ENCODE assay signal across 10 mouse cellular contexts in the genomic region with DNA sequence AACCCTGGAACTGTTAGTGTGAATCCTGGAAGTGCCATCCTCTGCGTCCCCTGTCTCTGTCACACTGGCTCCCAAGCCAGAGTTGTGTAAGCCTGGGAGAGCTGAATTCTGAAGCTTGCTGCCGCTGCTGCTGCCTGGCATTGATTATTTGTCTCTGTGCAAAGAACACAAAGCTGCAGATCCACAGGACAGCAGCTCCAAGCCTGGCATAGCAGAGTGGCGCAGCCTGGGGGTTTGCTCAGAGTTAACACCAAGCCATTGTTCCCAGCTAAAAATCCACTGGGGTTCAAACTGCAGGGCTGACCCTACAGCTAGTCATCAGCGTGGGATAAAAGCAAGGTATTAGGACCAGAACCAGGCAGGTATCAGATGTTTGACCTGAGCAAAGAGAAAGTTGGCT.
A peak's percentile ranks its signal among the peaks of the same experiment; 100 is the strongest.
DNase-seq lines count a peak whose midpoint lies in the region; ATAC-seq and TF ChIP-seq lines count a peak whose summit lies in the region.
"Had no signal": no experiment of that assay in that cellular context is flagged by ENCODE, and none has a peak within 500 bp of the region (broad histone marks: within the 10 kb centered on the region; RNA-seq: fewer than 3 reads in every experiment).

No protein-coding gene starts in this region.

- no peak for TF ChIP-seq EP300 in heart, adult 2 months (IDR thresholded peaks at IDR 0.05; ENCODE audit: insufficient read depth, low read depth, low read length)
- no peak for TF ChIP-seq EP300 in liver, postnatal 0 days (IDR thresholded peaks at IDR 0.05; ENCODE audit: low read depth)

- no peak overlapping the region for H3K4me2 ChIP-seq in heart, embryonic 16.5 days (ENCODE audit: low read depth, low read length)
- no peak overlapping the region for H3K4me2 ChIP-seq in liver, postnatal 0 days (ENCODE audit: low read depth, low read length)
- H3K4me2 ChIP-seq in hindbrain, embryonic 15.5 days: no peak overlapping the region
- no peak overlapping the region for H3K4me2 ChIP-seq in midbrain, embryonic 16.5 days (ENCODE audit: low read length)
- H3K4me2 ChIP-seq: intestine, embryonic 15.5 days; limb, embryonic 15.5 days had no signal

- no peaks in the 10 kb centered on the region for H3K27me3 ChIP-seq in heart, embryonic 16.5 days (ENCODE audit: control insufficient read depth, insufficient read depth, low read length)
- no peaks in the 10 kb centered on the region for H3K27me3 ChIP-seq in heart, adult 2 months (ENCODE audit: control insufficient read depth, insufficient read depth, low read length)
- no peaks in the 10 kb centered on the region for H3K27me3 ChIP-seq in liver, postnatal 0 days (ENCODE audit: insufficient read depth, low read length)
- H3K27me3 ChIP-seq in hindbrain, embryonic 15.5 days: no peaks in the 10 kb centered on the region
- H3K27me3 ChIP-seq in midbrain, embryonic 16.5 days (ENCODE audit: control insufficient read depth, insufficient read depth, low read depth, low read length): 0 out of 2 replicates have a peak, but pooled peaks cover 2% of the 10 kb centered on the region
- H3K27me3 ChIP-seq: intestine, embryonic 15.5 days; limb, embryonic 15.5 days; midbrain, embryonic 12.5 days had no signal

- 0 out of 2 replicates have a peak, but pooled peaks have one; percentile 5 for ATAC-seq in heart, embryonic 16.5 days (replicated peaks; ENCODE audit: extremely low read depth, insufficient read depth, low FRiP score)
- ATAC-seq in liver, postnatal 0 days: no peak
- ATAC-seq in hindbrain, embryonic 15.5 days (ENCODE audit: low FRiP score, low read depth): peak; percentile 46; the same call in 1 of the 2 replicates
- ATAC-seq in midbrain, embryonic 16.5 days: peak; percentile 37
- no peak for ATAC-seq in erythroblast, adult 5-6 weeks (replicated peaks; ENCODE audit: low FRiP score, poor library complexity, severe bottlenecking)

- H3K27ac ChIP-seq in heart, embryonic 16.5 days (ENCODE audit: low read length): no peak overlapping the region
- H3K27ac ChIP-seq in heart, adult 2 months: no peak overlapping the region
- H3K27ac ChIP-seq in liver, postnatal 0 days (ENCODE audit: low read depth): no peak overlapping the region
- H3K27ac ChIP-seq in hindbrain, embryonic 15.5 days (replicated peaks): no peak overlapping the region
- no peak overlapping the region for H3K27ac ChIP-seq in midbrain, embryonic 16.5 days (ENCODE audit: low read length)
- H3K27ac ChIP-seq: intestine, embryonic 15.5 days; limb, embryonic 15.5 days; midbrain, embryonic 12.5 days had no signal

- no peaks in the 10 kb centered on the region for H3K9me3 ChIP-seq in heart, embryonic 16.5 days (replicated peaks; ENCODE audit: control insufficient read depth, low read length)
- no peaks in the 10 kb centered on the region for H3K9me3 ChIP-seq in liver, postnatal 0 days (ENCODE audit: low read length)
- no peaks in the 10 kb centered on the region for H3K9me3 ChIP-seq in hindbrain, embryonic 15.5 days
- H3K9me3 ChIP-seq in midbrain, embryonic 16.5 days (replicated peaks; ENCODE audit: control insufficient read depth, low read length, poor library complexity, severe bottlenecking): no peaks in the 10 kb centered on the region
- H3K9me3 ChIP-seq: intestine, embryonic 15.5 days; limb, embryonic 15.5 days; midbrain, embryonic 12.5 days had no signal

- no peak for TF ChIP-seq CTCF in heart, adult 2 months (IDR thresholded peaks at IDR 0.05)
- no peak for TF ChIP-seq CTCF in liver, postnatal 0 days (IDR thresholded peaks at IDR 0.05; ENCODE audit: low read depth)

- no peak for DNase-seq in heart, adult 2 months
- DNase-seq in liver, postnatal 0 days: peak; percentile 8
- no peak for DNase-seq in liver

- H3K79me2 ChIP-seq in heart, adult 2 months (replicated peaks; ENCODE audit: control insufficient read depth, insufficient read depth, low read length): no peaks in the 10 kb centered on the region

- WGBS in heart, embryonic 16.5 days: 60% methylated on average over 4 of the region's 4 CpGs
- 58% methylated on average over 4 of the region's 4 CpGs for WGBS in heart, adult 2 months
- 52% methylated on average over 4 of the region's 4 CpGs for WGBS in liver, postnatal 0 days (ENCODE audit: insufficient replicate concordance)
- WGBS in hindbrain, embryonic 15.5 days: 55% methylated on average over 4 of the region's 4 CpGs
- WGBS in midbrain, embryonic 16.5 days: 59% methylated on average over 4 of the region's 4 CpGs

- no peak overlapping the region for H3K4me3 ChIP-seq in heart, embryonic 16.5 days (ENCODE audit: low read length)
- no peak overlapping the region for H3K4me3 ChIP-seq in heart, adult 2 months
- H3K4me3 ChIP-seq in liver, postnatal 0 days (ENCODE audit: low read depth, low read length): no peak overlapping the region
- no peak overlapping the region for H3K4me3 ChIP-seq in hindbrain, embryonic 15.5 days
- no peak overlapping the region for H3K4me3 ChIP-seq in midbrain, embryonic 16.5 days (ENCODE audit: low read depth, low read length)
- H3K4me3 ChIP-seq: intestine, embryonic 15.5 days; limb, embryonic 15.5 days; midbrain, embryonic 12.5 days had no signal

- no peaks in the 10 kb centered on the region for H3K36me3 ChIP-seq in heart, embryonic 16.5 days (ENCODE audit: control insufficient read depth, insufficient read depth)
- no peaks in the 10 kb centered on the region for H3K36me3 ChIP-seq in heart, adult 2 months (ENCODE audit: control insufficient read depth, insufficient read depth, low read length)
- H3K36me3 ChIP-seq in liver, postnatal 0 days (replicated peaks; ENCODE audit: insufficient read depth, low read length): no peaks in the 10 kb centered on the region
- H3K36me3 ChIP-seq in hindbrain, embryonic 15.5 days: no peaks in the 10 kb centered on the region
- no peaks in the 10 kb centered on the region for H3K36me3 ChIP-seq in midbrain, embryonic 16.5 days (ENCODE audit: control insufficient read depth, insufficient read depth, low read length)
- H3K36me3 ChIP-seq: intestine, embryonic 15.5 days; limb, embryonic 15.5 days; midbrain, embryonic 12.5 days had no signal

- H3K4me1 ChIP-seq in heart, embryonic 16.5 days (ENCODE audit: control insufficient read depth, insufficient read depth, low read length): 0 out of 2 replicates have a peak, but pooled peaks cover 2% of the 10 kb centered on the region
- H3K4me1 ChIP-seq in heart, adult 2 months (ENCODE audit: control insufficient read depth, insufficient read depth, low read length): peaks cover 2% of the 10 kb centered on the region
- no peaks in the 10 kb centered on the region for H3K4me1 ChIP-seq in liver, postnatal 0 days (ENCODE audit: insufficient read depth)
- H3K4me1 ChIP-seq in hindbrain, embryonic 15.5 days (replicated peaks): peaks cover 8% of the 10 kb centered on the region
- H3K4me1 ChIP-seq in midbrain, embryonic 16.5 days (ENCODE audit: control insufficient read depth, insufficient read depth, low read length): peaks cover 9% of the 10 kb centered on the region; the same call in 1 of the 2 replicates
- H3K4me1 ChIP-seq: intestine, embryonic 15.5 days had no signal

- intact Hi-C loops in heart, adult 2 months (cut with DNase I): loop anchor here (2.0 kb wide), 1 partner anchor 100 kb away; a partner anchor contains a TSS

- no peak overlapping the region for H3K9ac ChIP-seq in heart, embryonic 16.5 days (ENCODE audit: low read length)
- no peak overlapping the region for H3K9ac ChIP-seq in heart, adult 2 months (ENCODE audit: low read depth, low read length)
- no peak overlapping the region for H3K9ac ChIP-seq in liver, postnatal 0 days (replicated peaks)
- H3K9ac ChIP-seq in hindbrain, embryonic 15.5 days: no peak overlapping the region
- H3K9ac ChIP-seq in midbrain, embryonic 16.5 days (ENCODE audit: low read depth, low read length): no peak overlapping the region
- H3K9ac ChIP-seq: intestine, embryonic 15.5 days; limb, embryonic 15.5 days; midbrain, embryonic 12.5 days had no signal

- TF ChIP-seq POLR2A in heart, adult 2 months (IDR thresholded peaks at IDR 0.05; ENCODE audit: insufficient read depth, low read depth, low read length): no peak

Comparison
In these comparisons a context has a peak if more than half of its experiments do, and no peak if none do; other contexts are left out.
1. ATAC-seq: peak in heart, embryonic 16.5 days (single experiment), hindbrain, embryonic 15.5 days (single experiment) and midbrain, embryonic 16.5 days (single experiment); none in liver, postnatal 0 days (single experiment) and erythroblast, adult 5-6 weeks (single experiment).